Mouse (Mus musculus) layer of hippocampus, adult 8-10 months (tissue): ENCODE measurements around the gene Sntb2. TPM values are rescaled to one million over a fixed set of nuclear protein-coding genes. Genes with fewer than 3 reads are reported as not detected.
"Not testable (repeated sequence)": the region's sequence is repeated elsewhere in the genome, so short reads cannot be mapped to it uniquely, and the experiment has no call there.

ENCODE experiments used
- DNase-seq, 2 experiments: peaks; one replicate each; pipeline ENCODE4 v3.0.0; 2022; ENCODE audit warnings: low spot score in 2 of 2
- total RNA-seq, 4 experiments: library from RNA; stranded (reverse); gene quantifications; 2 replicates each; pipeline ENCODE4 v1.2.4; 2022

Gene Sntb2
- total RNA-seq, result 10 to 100 TPM; 19.2 to 32.0 (median 24.1) TPM

GRCm38 (mm10) chr8:106935324-106935869, at the start of gene Sntb2:
Gene Sntb2 (plus strand): TSS chr8:106935750.
- DNase-seq, result peak; percentile 79 to 85

- peak in 1 of 2 experiments; percentile 77 for DNase-seq
Measured at GRCm38 (mm10) chr8:106887336-106888189, 48.0 kb upstream of the Sntb2 start.

- DNase-seq, result no peak
Measured at GRCm38 (mm10) chr8:106888803-106889202, 46.7 kb upstream of the Sntb2 start.

- DNase-seq, result no peak
Measured at GRCm38 (mm10) chr8:106892210-106892805, 43.2 kb upstream of the Sntb2 start.

- DNase-seq, result no peak
Measured at GRCm38 (mm10) chr8:106892806-106893451, 42.6 kb upstream of the Sntb2 start.

GRCm38 (mm10) chr8:106893481-106894156, 41.9 kb upstream of the Sntb2 start, which contains the start of gene Utp4:
Gene Utp4 (plus strand): TSS chr8:106893636.
- DNase-seq, result peak; percentile 43 to 70

- no peak for DNase-seq
Measured at GRCm38 (mm10) chr8:106899473-106899872, 36.1 kb upstream of the Sntb2 start.

GRCm38 (mm10) chr8:106905727-106906480, 29.6 kb upstream of the Sntb2 start:
- DNase-seq, result peak; percentile 87 to 88

- DNase-seq, result no peak
Measured at GRCm38 (mm10) chr8:106906635-106907034, 28.9 kb upstream of the Sntb2 start.

- DNase-seq, result no peak
Measured at GRCm38 (mm10) chr8:106907450-106907849, 28.1 kb upstream of the Sntb2 start.

GRCm38 (mm10) chr8:106908291-106908690, 27.3 kb upstream of the Sntb2 start:
- DNase-seq, result no peak

GRCm38 (mm10) chr8:106913631-106914030, 21.9 kb upstream of the Sntb2 start:
- no peak for DNase-seq

- DNase-seq, result peak; percentile 74 to 76
Measured at GRCm38 (mm10) chr8:106919721-106920394, 15.7 kb upstream of the Sntb2 start.

- DNase-seq, result no peak
Measured at GRCm38 (mm10) chr8:106920395-106920741, 15.2 kb upstream of the Sntb2 start.

GRCm38 (mm10) chr8:106924057-106924456, 11.5 kb upstream of the Sntb2 start:
- no peak for DNase-seq

- DNase-seq, result peak in 1 of 2 experiments; percentile 47
Measured at GRCm38 (mm10) chr8:106924904-106925349, 10.6 kb upstream of the Sntb2 start.

- DNase-seq, result no peak
Measured at GRCm38 (mm10) chr8:106925446-106925845, 10.1 kb upstream of the Sntb2 start.

- no peak for DNase-seq
Measured at GRCm38 (mm10) chr8:106927247-106927646, 8.3 kb upstream of the Sntb2 start.

- DNase-seq, result not testable (repeated sequence)
Measured at GRCm38 (mm10) chr8:106928182-106928581, 7.4 kb upstream of the Sntb2 start.
